ENCODE assay signal across 11 mouse cellular contexts in genomic region chr12:84214495-84215175, GRCm38 (mm10). TPM values are rescaled to one million over a fixed set of nuclear protein-coding genes. Genes with fewer than 3 reads are reported as not detected.
DNase-seq lines count a peak whose midpoint lies in the region; ATAC-seq and TF ChIP-seq lines count a peak whose summit lies in the region.
"Had no signal": no experiment of that assay in that cellular context is flagged by ENCODE, and none has a peak within 500 bp of the region (broad histone marks: within the 10 kb centered on the region; RNA-seq: fewer than 3 reads in every experiment).

No protein-coding gene starts in this region.

- no peak overlapping the region for H3K9ac ChIP-seq in forebrain, embryonic 13.5 days
- H3K9ac ChIP-seq: hindbrain, embryonic 15.5 days had no signal

- H3K27me3 ChIP-seq in forebrain, embryonic 10.5 days (ENCODE audit: poor library complexity, severe bottlenecking) = peaks cover 26% of the 10 kb centered on the region
- no peaks in the 10 kb centered on the region for H3K27me3 ChIP-seq in forebrain, embryonic 13.5 days
- no peaks in the 10 kb centered on the region for H3K27me3 ChIP-seq in limb, embryonic 10.5 days (ENCODE audit: low read depth, poor library complexity, severe bottlenecking)
- H3K27me3 ChIP-seq: hindbrain, embryonic 15.5 days had no signal

- ATAC-seq in forebrain, embryonic 13.5 days = no peak
- no peak for ATAC-seq in frontal cortex, adult (ENCODE audit: low TSS enrichment)

- WGBS in forebrain, embryonic 10.5 days = 55% methylated on average over 14 of the region's 14 CpGs
- WGBS in forebrain, embryonic 13.5 days = 46% methylated on average over 14 of the region's 14 CpGs
- WGBS in limb, embryonic 10.5 days = 60% methylated on average over 14 of the region's 14 CpGs

- H3K4me1 ChIP-seq in forebrain, embryonic 10.5 days = peaks cover 72% of the 10 kb centered on the region
- peaks cover 58% of the 10 kb centered on the region for H3K4me1 ChIP-seq in forebrain, embryonic 13.5 days
- peaks cover 73% of the 10 kb centered on the region for H3K4me1 ChIP-seq in limb, embryonic 10.5 days

- no peaks in the 10 kb centered on the region for H3K9me3 ChIP-seq in forebrain, embryonic 10.5 days
- no peaks in the 10 kb centered on the region for H3K9me3 ChIP-seq in forebrain, embryonic 13.5 days (replicated peaks)
- H3K9me3 ChIP-seq in limb, embryonic 10.5 days (replicated peaks) = no peaks in the 10 kb centered on the region
- H3K9me3 ChIP-seq: hindbrain, embryonic 15.5 days had no signal

- H3K4me2 ChIP-seq in forebrain, embryonic 13.5 days = no peak overlapping the region
- H3K4me2 ChIP-seq: hindbrain, embryonic 15.5 days had no signal

- no peak for TF ChIP-seq CTCF in layer of hippocampus, adult 2 months (conservative IDR thresholded peaks at IDR 0.05)

- peaks cover 27% of the 10 kb centered on the region for H3K36me3 ChIP-seq in forebrain, embryonic 10.5 days (replicated peaks)
- no peaks in the 10 kb centered on the region for H3K36me3 ChIP-seq in forebrain, embryonic 13.5 days (ENCODE audit: poor library complexity, severe bottlenecking)
- peaks cover 22% of the 10 kb centered on the region; the same call in 1 of the 2 replicates for H3K36me3 ChIP-seq in limb, embryonic 10.5 days
- H3K36me3 ChIP-seq: hindbrain, embryonic 15.5 days had no signal

- 0 out of 2 replicates have a peak overlapping the region, but pooled peaks have one; percentile 10 for H3K4me3 ChIP-seq in forebrain, embryonic 10.5 days
- H3K4me3 ChIP-seq in forebrain, embryonic 13.5 days = no peak overlapping the region
- no peak overlapping the region for H3K4me3 ChIP-seq in layer of hippocampus, adult 2 months
- no peak overlapping the region for H3K4me3 ChIP-seq in limb, embryonic 10.5 days
- H3K4me3 ChIP-seq: hindbrain, embryonic 15.5 days; myocyte had no signal

- 0 out of 2 replicates have a peak overlapping the region, but pooled peaks have one; percentile 36 for H3K27ac ChIP-seq in forebrain, embryonic 10.5 days
- no peak overlapping the region; the same call in 1 of the 2 replicates for H3K27ac ChIP-seq in forebrain, embryonic 13.5 days
- peak overlapping the region; percentile 20; the same call in 1 of the 2 replicates for H3K27ac ChIP-seq in layer of hippocampus, adult 2 months
- H3K27ac ChIP-seq in limb, embryonic 10.5 days = peak overlapping the region; percentile 36
- H3K27ac ChIP-seq: hindbrain, embryonic 15.5 days had no signal

- DNase-seq in forebrain, embryonic 10.5 days (ENCODE audit: extremely low spot score, low spot score) = no peak
- no peak for DNase-seq in layer of hippocampus, adult 2 months (ENCODE audit: low spot score in 2 of 2)
- DNase-seq in layer of hippocampus, adult 9-10 months (ENCODE audit: low spot score) = no peak
- no peak for DNase-seq in limb, embryonic 10.5 days (ENCODE audit: low spot score)
- peak; percentile 62 for DNase-seq in lung, postnatal 36 days
- DNase-seq in cerebellum, postnatal 4 days (ENCODE audit: low spot score in 2 of 2) = no peak
- DNase-seq: B cell, adult 2 months had no signal

RNA-seq across cellular contexts. Expression of gene Elmsan1, which starts 4.0 kb away (rescaled TPM):
- 7.0 and 8.7 TPM in 2 replicates for polyA plus RNA-seq in forebrain, embryonic 10.5 days (2016; fragmentation: Nextera tagmentation; extraction: Ambion mirVana)
- polyA plus RNA-seq in forebrain, embryonic 13.5 days (2015; fragmentation: Nextera tagmentation; extraction: Ambion mirVana) = 5.0 and 5.6 TPM in 2 replicates
- 10 to 100 TPM; 24.6 to 27.2 TPM for total RNA-seq in layer of hippocampus, adult 2 months (2021)
- polyA plus RNA-seq in limb, embryonic 10.5 days (2016; fragmentation: Nextera tagmentation; extraction: Ambion mirVana) = 9.2 and 10.7 TPM in 2 replicates
